Comparison of ENCODE assay signal across 9 mouse cellular contexts in the genomic region with DNA sequence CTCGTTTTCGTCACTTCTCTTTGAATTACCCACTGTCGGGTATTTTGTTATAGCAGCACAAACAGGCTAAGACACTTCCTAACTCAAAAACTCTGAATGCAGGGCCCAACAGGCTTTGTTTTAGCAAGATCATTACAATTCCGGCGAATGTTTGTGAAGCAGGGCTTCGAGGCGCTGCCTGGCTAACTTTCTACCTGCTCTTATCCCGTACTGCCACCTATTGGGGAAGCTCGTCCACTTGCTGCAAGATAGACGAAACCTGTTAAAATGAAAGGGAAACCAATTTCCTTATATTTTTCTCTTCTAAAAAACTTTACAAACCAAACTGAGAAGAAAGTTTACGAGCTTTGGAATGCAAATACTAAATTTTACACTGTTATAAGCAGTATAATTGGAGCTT.
DNase-seq lines count a peak whose midpoint lies in the region; ATAC-seq and TF ChIP-seq lines count a peak whose summit lies in the region.
"Had no signal": no experiment of that assay in that cellular context is flagged by ENCODE, and none has a peak within 500 bp of the region (broad histone marks: within the 10 kb centered on the region; RNA-seq: fewer than 3 reads in every experiment).

No protein-coding gene starts in this region.

- no peak overlapping the region for H3K4me2 ChIP-seq in hindbrain, embryonic 11.5 days (replicated peaks; ENCODE audit: low read depth, low read length)
- H3K4me2 ChIP-seq in hindbrain, embryonic 16.5 days (ENCODE audit: low read length), result no peak overlapping the region
- no peak overlapping the region for H3K4me2 ChIP-seq in heart, postnatal 0 days (ENCODE audit: low read depth, low read length)
- H3K4me2 ChIP-seq in neural tube, embryonic 11.5 days (ENCODE audit: low read depth), result no peak overlapping the region

- H3K27ac ChIP-seq in hindbrain, embryonic 11.5 days (ENCODE audit: low read depth, low read length), result no peak overlapping the region
- H3K27ac ChIP-seq in hindbrain, embryonic 16.5 days (ENCODE audit: low read depth, low read length), result no peak overlapping the region
- H3K27ac ChIP-seq in ES-Bruce4 (ENCODE audit: insufficient read depth, low read length), result no peak overlapping the region
- no peak overlapping the region for H3K27ac ChIP-seq in heart, postnatal 0 days (ENCODE audit: low read depth)
- no peak overlapping the region for H3K27ac ChIP-seq in neural tube, embryonic 11.5 days (ENCODE audit: low read depth, low read length)
- H3K27ac ChIP-seq: macrophage had no signal

- TF ChIP-seq EP300 in ES-Bruce4 (IDR thresholded peaks at IDR 0.05; ENCODE audit: insufficient read depth, low read depth, low read length), result no peak
- TF ChIP-seq EP300 in heart, postnatal 0 days (IDR thresholded peaks at IDR 0.05; ENCODE audit: low read depth), result no peak

- no peak for TF ChIP-seq POLR2A in ES-Bruce4 (IDR thresholded peaks at IDR 0.05; ENCODE audit: insufficient read depth, low read length)

- H3K36me3 ChIP-seq in hindbrain, embryonic 11.5 days (ENCODE audit: control insufficient read depth, insufficient read depth, low read length), result no peaks in the 10 kb centered on the region
- H3K36me3 ChIP-seq in hindbrain, embryonic 16.5 days (ENCODE audit: control insufficient read depth, insufficient read depth, low read length), result no peaks in the 10 kb centered on the region
- no peaks in the 10 kb centered on the region for H3K36me3 ChIP-seq in ES-Bruce4 (ENCODE audit: control insufficient read depth, insufficient read depth, low read length, poor library complexity, severe bottlenecking)
- H3K36me3 ChIP-seq in heart, postnatal 0 days (replicated peaks; ENCODE audit: control insufficient read depth, insufficient read depth, low read length), result no peaks in the 10 kb centered on the region
- H3K36me3 ChIP-seq in neural tube, embryonic 11.5 days (ENCODE audit: control insufficient read depth, insufficient read depth, low read length), result no peaks in the 10 kb centered on the region

- TF ChIP-seq CTCF in ES-Bruce4 (IDR thresholded peaks at IDR 0.05; ENCODE audit: low read depth, low read length), result peak; percentile 61
- TF ChIP-seq CTCF in heart, postnatal 0 days (IDR thresholded peaks at IDR 0.05; ENCODE audit: low read depth), result peak; percentile 65

- H3K27me3 ChIP-seq in hindbrain, embryonic 11.5 days (ENCODE audit: control insufficient read depth, insufficient read depth, low read length), result no peaks in the 10 kb centered on the region
- H3K27me3 ChIP-seq in hindbrain, embryonic 16.5 days (replicated peaks; ENCODE audit: control insufficient read depth, insufficient read depth, low read length), result peaks cover 4% of the 10 kb centered on the region
- H3K27me3 ChIP-seq in ES-Bruce4 (ENCODE audit: control insufficient read depth, insufficient read depth, low read length, poor library complexity, severe bottlenecking), result no peaks in the 10 kb centered on the region
- H3K27me3 ChIP-seq in heart, postnatal 0 days (ENCODE audit: control insufficient read depth, insufficient read depth, low read length), result peaks cover 7% of the 10 kb centered on the region; the same call in 1 of the 2 replicates
- no peaks in the 10 kb centered on the region for H3K27me3 ChIP-seq in neural tube, embryonic 11.5 days (ENCODE audit: control insufficient read depth, insufficient read depth, low read length)

- intact Hi-C loops in left cerebral cortex, postnatal 25 days (cut with DNase I), result loop anchor here (5.0 kb wide), 2 partner anchors 76 to 121 kb away; no protein-coding TSS in a partner anchor

- no peaks in the 10 kb centered on the region for H3K9me3 ChIP-seq in hindbrain, embryonic 11.5 days (ENCODE audit: control insufficient read depth, low read length)
- H3K9me3 ChIP-seq in hindbrain, embryonic 16.5 days (ENCODE audit: control insufficient read depth, low read length), result no peaks in the 10 kb centered on the region
- H3K9me3 ChIP-seq in ES-Bruce4 (replicated peaks; ENCODE audit: control insufficient read depth, insufficient read depth, low read length, poor library complexity, severe bottlenecking), result no peaks in the 10 kb centered on the region
- no peaks in the 10 kb centered on the region for H3K9me3 ChIP-seq in heart, postnatal 0 days (replicated peaks; ENCODE audit: control insufficient read depth, low read length)
- no peaks in the 10 kb centered on the region for H3K9me3 ChIP-seq in neural tube, embryonic 11.5 days (ENCODE audit: control insufficient read depth, low read length)

- no peak overlapping the region for H3K9ac ChIP-seq in hindbrain, embryonic 11.5 days (ENCODE audit: low read depth, low read length)
- no peak overlapping the region for H3K9ac ChIP-seq in hindbrain, embryonic 16.5 days (ENCODE audit: low read depth, low read length)
- H3K9ac ChIP-seq in ES-Bruce4 (ENCODE audit: low read depth, poor library complexity, severe bottlenecking), result no peak overlapping the region
- no peak overlapping the region for H3K9ac ChIP-seq in heart, postnatal 0 days (replicated peaks; ENCODE audit: low read depth, low read length)
- H3K9ac ChIP-seq in neural tube, embryonic 11.5 days (ENCODE audit: low read length), result no peak overlapping the region

- no peaks in the 10 kb centered on the region for H3K4me1 ChIP-seq in hindbrain, embryonic 11.5 days (replicated peaks; ENCODE audit: control insufficient read depth, insufficient read depth, low read length)
- no peaks in the 10 kb centered on the region for H3K4me1 ChIP-seq in hindbrain, embryonic 16.5 days (ENCODE audit: control insufficient read depth, insufficient read depth, low read depth, low read length)
- H3K4me1 ChIP-seq in ES-Bruce4 (ENCODE audit: control insufficient read depth, insufficient read depth, low read length), result no peaks in the 10 kb centered on the region
- H3K4me1 ChIP-seq in heart, postnatal 0 days (ENCODE audit: control insufficient read depth, insufficient read depth), result no peaks in the 10 kb centered on the region
- no peaks in the 10 kb centered on the region for H3K4me1 ChIP-seq in neural tube, embryonic 11.5 days (ENCODE audit: control insufficient read depth, insufficient read depth, low read length)

- no peak for ATAC-seq in hindbrain, embryonic 11.5 days (ENCODE audit: low FRiP score)
- no peak for ATAC-seq in hindbrain, embryonic 16.5 days
- no peak for ATAC-seq in heart, postnatal 0 days (ENCODE audit: insufficient read depth, low read depth)
- no peak for ATAC-seq in neural tube, embryonic 11.5 days (ENCODE audit: insufficient read depth, low FRiP score, low TSS enrichment)

- WGBS in hindbrain, embryonic 11.5 days, result 32% methylated on average over 11 of the region's 11 CpGs
- 34% methylated on average over 11 of the region's 11 CpGs for WGBS in hindbrain, embryonic 16.5 days
- 39% methylated on average over 11 of the region's 11 CpGs for WGBS in heart, postnatal 0 days
- 35% methylated on average over 11 of the region's 11 CpGs for WGBS in neural tube, embryonic 11.5 days

- H3K4me3 ChIP-seq in hindbrain, embryonic 11.5 days (ENCODE audit: low read depth, low read length), result no peak overlapping the region
- H3K4me3 ChIP-seq in hindbrain, embryonic 16.5 days (ENCODE audit: low read length), result no peak overlapping the region
- H3K4me3 ChIP-seq in ES-Bruce4 (ENCODE audit: low read depth, low read length), result no peak overlapping the region
- H3K4me3 ChIP-seq in heart, postnatal 0 days (ENCODE audit: low read depth, low read length), result no peak overlapping the region
- H3K4me3 ChIP-seq in neural tube, embryonic 11.5 days (ENCODE audit: low read depth, low read length), result no peak overlapping the region

- peak; percentile 40 for DNase-seq in hindbrain, embryonic 11.5 days (ENCODE audit: low spot score)
- peak; percentile 10 for DNase-seq in c-Kit-positive CD71-negative TER-119-negative erythroid progenitor cells, embryonic 14.5 days (ENCODE audit: low read depth)
- DNase-seq in heart, postnatal 0 days (ENCODE audit: low spot score), result peak; percentile 37
- DNase-seq in left cerebral cortex, postnatal 25 days (ENCODE audit: low spot score in 2 of 2), result peak; percentile 34 to 59
- peak; percentile 32 for DNase-seq in neural tube, embryonic 11.5 days (ENCODE audit: low spot score)
- peak; percentile 46 for DNase-seq in thymus, postnatal 14 days
